Mouse (Mus musculus): ENCODE data around the gene Erf. TPM values are rescaled to one million over a fixed set of nuclear protein-coding genes. Genes with fewer than 3 reads are reported as not detected.

Gene Erf
- polyA plus RNA-seq, 1 experiment from 2014 or later: 21.0 TPM

- no peak overlapping the region for H3K9ac ChIP-seq
- no peaks in the 10 kb centered on the region for H3K9me3 ChIP-seq (replicated peaks)
- peaks cover 37% of the 10 kb centered on the region for H3K4me1 ChIP-seq
- H3K27me3 ChIP-seq: no peaks in the 10 kb centered on the region
- H3K27ac ChIP-seq (replicated peaks): 0 out of 2 replicates have a peak overlapping the region, but pooled peaks have one; percentile 68
- peak overlapping the region; percentile 94; the same call in 1 of the 2 replicates for H3K4me2 ChIP-seq (replicated peaks)
- peak overlapping the region; percentile 82 for H3K4me3 ChIP-seq (replicated peaks)
- no peak for ATAC-seq (ENCODE audit: insufficient number of reproducible peaks, low FRiP score, low TSS enrichment, low read depth)
- WGBS: 52% methylated on average over 12 of the region's 12 CpGs
- H3K36me3 ChIP-seq: 0 out of 2 replicates have a peak, but pooled peaks cover 6% of the 10 kb centered on the region
These were observed 32.7 kb downstream of the Erf start for GRCm38 (mm10) chr7:25217653-25218395.

DNA sequence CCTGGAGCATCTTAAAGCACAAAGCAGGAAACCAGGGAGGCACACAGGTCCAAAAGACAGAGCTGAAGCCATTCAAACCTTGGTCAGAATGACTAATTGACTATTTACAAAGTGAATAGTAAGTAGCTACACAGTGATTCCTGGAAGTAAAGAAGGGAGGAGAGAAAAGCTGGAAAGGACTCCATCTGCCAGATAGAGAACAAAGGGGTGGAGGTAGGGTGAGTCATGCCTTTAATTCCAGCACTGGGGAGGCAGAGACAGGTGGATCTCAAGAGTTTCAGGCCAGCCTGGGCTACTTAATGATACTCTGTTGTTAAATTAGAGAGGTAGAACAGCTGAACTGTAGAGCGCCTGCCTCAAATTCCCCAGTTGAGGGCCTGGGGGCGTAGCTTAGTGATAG lies 36.4 kb downstream of the Erf start:
- H3K9me3 ChIP-seq (replicated peaks): no peaks in the 10 kb centered on the region
- no peaks in the 10 kb centered on the region for H3K27me3 ChIP-seq
- peaks cover 22% of the 10 kb centered on the region; the same call in 1 of the 2 replicates for H3K36me3 ChIP-seq
- H3K4me1 ChIP-seq: peaks cover 13% of the 10 kb centered on the region
- no peak overlapping the region for H3K27ac ChIP-seq (replicated peaks)
- H3K4me2 ChIP-seq (replicated peaks): no peak overlapping the region
- ATAC-seq (ENCODE audit: insufficient number of reproducible peaks, low FRiP score, low TSS enrichment, low read depth): no peak
- WGBS: 85% methylated on average over 2 of the region's 2 CpGs
- no peak overlapping the region for H3K4me3 ChIP-seq (replicated peaks)
- H3K9ac ChIP-seq: no peak overlapping the region

GRCm38 (mm10) chr7:25213099-25213498 lies 37.5 kb downstream of the Erf start:
- peaks cover 4% of the 10 kb centered on the region; the same call in 1 of the 2 replicates for H3K4me1 ChIP-seq
- peaks cover 22% of the 10 kb centered on the region; the same call in 1 of the 2 replicates for H3K36me3 ChIP-seq
- no peak overlapping the region for H3K4me3 ChIP-seq (replicated peaks)
- H3K4me2 ChIP-seq (replicated peaks): no peak overlapping the region
- H3K9me3 ChIP-seq (replicated peaks): no peaks in the 10 kb centered on the region
- H3K27me3 ChIP-seq: no peaks in the 10 kb centered on the region
- H3K27ac ChIP-seq (replicated peaks): no peak overlapping the region
- no peak for ATAC-seq (ENCODE audit: insufficient number of reproducible peaks, low FRiP score, low TSS enrichment, low read depth)
- 68% methylated on average over 3 of the region's 3 CpGs for WGBS
- no peak overlapping the region for H3K9ac ChIP-seq

GRCm38 (mm10) chr7:25210482-25210881 lies 40.1 kb downstream of the Erf start:
- no peak for ATAC-seq (ENCODE audit: insufficient number of reproducible peaks, low FRiP score, low TSS enrichment, low read depth)
- no peaks in the 10 kb centered on the region for H3K4me1 ChIP-seq
- H3K36me3 ChIP-seq: peaks cover 21% of the 10 kb centered on the region; the same call in 1 of the 2 replicates
- WGBS: 85% methylated on average over 4 of the region's 4 CpGs
- no peak overlapping the region for H3K27ac ChIP-seq (replicated peaks)
- no peak overlapping the region for H3K4me3 ChIP-seq (replicated peaks)
- no peak overlapping the region for H3K9ac ChIP-seq
- no peak overlapping the region for H3K4me2 ChIP-seq (replicated peaks)
- no peaks in the 10 kb centered on the region for H3K27me3 ChIP-seq
- no peaks in the 10 kb centered on the region for H3K9me3 ChIP-seq (replicated peaks)

DNA sequence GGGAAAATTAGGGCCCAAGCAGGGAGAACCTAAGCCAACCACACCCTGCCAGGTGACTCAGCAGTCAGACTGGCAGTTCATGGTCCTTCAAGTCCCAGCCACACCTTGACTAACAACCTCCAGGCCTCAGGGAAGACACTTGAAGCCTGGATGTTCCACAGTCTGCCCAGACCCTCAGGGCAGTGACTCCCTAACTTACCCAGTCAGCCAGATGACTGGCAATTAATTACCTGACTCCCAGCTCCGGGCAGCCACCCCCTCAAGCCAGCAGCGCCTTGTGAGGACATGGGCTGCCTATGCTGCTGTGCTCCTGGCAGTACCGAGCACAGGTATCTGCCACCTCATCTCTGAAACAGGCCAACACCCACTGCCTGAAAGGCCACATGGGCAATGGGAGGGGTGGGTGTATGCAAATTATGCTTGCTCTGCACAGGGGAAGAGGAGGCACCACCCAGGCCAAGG lies 41.4 kb downstream of the Erf start:
- H3K27me3 ChIP-seq: no peaks in the 10 kb centered on the region
- ATAC-seq (ENCODE audit: insufficient number of reproducible peaks, low FRiP score, low TSS enrichment, low read depth): 0 out of 2 replicates have a peak, but pooled peaks have one; percentile 36
- peaks cover 27% of the 10 kb centered on the region for H3K36me3 ChIP-seq
- WGBS: 53% methylated on average over 3 of the region's 3 CpGs
- no peak overlapping the region for H3K4me3 ChIP-seq (replicated peaks)
- no peaks in the 10 kb centered on the region for H3K9me3 ChIP-seq (replicated peaks)
- H3K27ac ChIP-seq (replicated peaks): no peak overlapping the region
- no peak overlapping the region for H3K4me2 ChIP-seq (replicated peaks)
- no peak overlapping the region for H3K9ac ChIP-seq
- H3K4me1 ChIP-seq: no peaks in the 10 kb centered on the region

- no peak overlapping the region for H3K27ac ChIP-seq (replicated peaks)
- no peaks in the 10 kb centered on the region for H3K4me1 ChIP-seq
- peaks cover 47% of the 10 kb centered on the region for H3K36me3 ChIP-seq
- no peak overlapping the region for H3K4me2 ChIP-seq (replicated peaks)
- H3K27me3 ChIP-seq: no peaks in the 10 kb centered on the region
- no peaks in the 10 kb centered on the region for H3K9me3 ChIP-seq (replicated peaks)
- H3K4me3 ChIP-seq (replicated peaks): no peak overlapping the region
- WGBS: 86% methylated on average over 16 of the region's 16 CpGs
- H3K9ac ChIP-seq: no peak overlapping the region
- no peak for ATAC-seq (ENCODE audit: insufficient number of reproducible peaks, low FRiP score, low TSS enrichment, low read depth)
These were observed 44.3 kb downstream of the Erf start for GRCm38 (mm10) chr7:25206094-25206830.

DNA sequence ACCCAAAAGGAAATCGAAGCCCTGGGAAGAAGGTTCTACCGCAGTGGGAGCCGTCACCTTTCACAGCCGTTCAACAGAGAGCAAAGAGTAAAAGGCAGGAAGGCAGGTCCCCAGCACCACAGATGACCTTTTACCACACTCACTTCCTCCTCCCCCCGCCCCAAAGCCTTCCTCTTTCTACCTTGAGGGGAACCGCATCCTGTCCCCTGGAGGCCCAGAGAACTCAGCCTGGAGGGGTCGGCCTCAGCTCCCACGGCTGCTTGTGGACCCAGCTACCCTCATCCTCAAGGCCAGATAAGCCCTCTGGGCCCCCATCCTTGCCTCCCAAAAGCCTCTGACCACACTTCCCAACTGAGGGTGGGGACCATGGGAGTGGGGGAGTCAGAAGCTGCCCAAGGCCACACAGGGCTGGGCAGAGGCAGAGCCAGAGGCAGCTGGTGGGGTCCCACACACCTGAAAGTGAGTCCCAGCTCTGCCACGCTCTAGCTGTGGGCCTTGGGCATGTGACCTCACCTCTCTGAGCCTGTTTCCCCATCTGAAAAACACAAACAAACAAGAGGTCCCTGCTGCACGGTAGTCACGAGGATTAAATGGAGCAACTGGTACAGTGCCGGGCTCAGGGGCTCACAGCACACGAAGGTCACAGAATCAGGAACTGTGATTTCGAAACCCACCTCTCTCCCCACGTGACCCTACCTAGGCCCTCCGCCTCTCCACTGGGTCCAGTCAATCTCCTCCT lies 45.0 kb downstream of the Erf start:
- Histone ChIP-seq H3K9me3 (replicated peaks) (no peaks in the 10 kb centered on the region), H3K4me2 (replicated peaks) (no peak overlapping the region), H3K27me3 (no peaks in the 10 kb centered on the region), H3K4me3 (replicated peaks) (no peak overlapping the region), H3K36me3 (peaks cover 41% of the 10 kb centered on the region), H3K27ac (replicated peaks) (no peak overlapping the region), H3K9ac (no peak overlapping the region), H3K4me1 (no peaks in the 10 kb centered on the region)
- WGBS: 72% methylated on average over 16 of the region's 16 CpGs
- no peak for ATAC-seq (ENCODE audit: insufficient number of reproducible peaks, low FRiP score, low TSS enrichment, low read depth)

DNA sequence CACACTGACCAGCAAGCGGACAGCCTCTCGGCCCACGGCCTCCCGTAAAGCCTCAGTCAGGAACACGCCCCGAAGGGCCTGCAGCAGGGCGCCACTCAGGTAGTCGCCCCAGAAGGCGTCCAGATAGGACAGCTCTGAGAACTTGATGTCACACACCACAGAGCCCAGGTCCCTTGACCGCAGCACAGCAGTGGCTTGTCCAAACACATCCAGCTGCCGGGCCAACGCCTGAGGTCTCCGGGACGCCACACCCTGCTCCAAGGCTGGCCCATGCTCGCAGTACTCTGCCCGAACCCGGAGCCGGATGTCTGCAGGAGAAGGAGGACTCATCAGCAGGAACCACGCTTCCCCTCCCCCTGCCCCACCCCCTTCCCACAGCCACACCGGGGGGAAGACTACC lies 46.9 kb downstream of the Erf start:
- Histone ChIP-seq H3K9me3 (replicated peaks) (no peaks in the 10 kb centered on the region), H3K27ac (replicated peaks) (no peak overlapping the region), H3K4me1 (no peaks in the 10 kb centered on the region), H3K4me2 (replicated peaks) (no peak overlapping the region), H3K9ac (no peak overlapping the region), H3K27me3 (no peaks in the 10 kb centered on the region), H3K4me3 (replicated peaks) (no peak overlapping the region), H3K36me3 (peaks cover 31% of the 10 kb centered on the region)
- 79% methylated on average over 20 of the region's 20 CpGs for WGBS
- no peak for ATAC-seq (ENCODE audit: insufficient number of reproducible peaks, low FRiP score, low TSS enrichment, low read depth)

GRCm38 (mm10) chr7:25197384-25198018 lies 53.1 kb downstream of the Erf start:
- ATAC-seq (ENCODE audit: insufficient number of reproducible peaks, low FRiP score, low TSS enrichment, low read depth): peak; percentile 29; the same call in 1 of the 2 replicates
- H3K4me2 ChIP-seq (replicated peaks): no peak overlapping the region
- H3K36me3 ChIP-seq: 0 out of 2 replicates have a peak, but pooled peaks cover 5% of the 10 kb centered on the region
- no peaks in the 10 kb centered on the region for H3K27me3 ChIP-seq
- H3K4me1 ChIP-seq: peaks cover 6% of the 10 kb centered on the region; the same call in 1 of the 2 replicates
- H3K4me3 ChIP-seq (replicated peaks): no peak overlapping the region
- no peak overlapping the region for H3K9ac ChIP-seq
- H3K9me3 ChIP-seq (replicated peaks): no peaks in the 10 kb centered on the region
- no peak overlapping the region for H3K27ac ChIP-seq (replicated peaks)
- 60% methylated on average over 10 of the region's 10 CpGs for WGBS

DNA sequence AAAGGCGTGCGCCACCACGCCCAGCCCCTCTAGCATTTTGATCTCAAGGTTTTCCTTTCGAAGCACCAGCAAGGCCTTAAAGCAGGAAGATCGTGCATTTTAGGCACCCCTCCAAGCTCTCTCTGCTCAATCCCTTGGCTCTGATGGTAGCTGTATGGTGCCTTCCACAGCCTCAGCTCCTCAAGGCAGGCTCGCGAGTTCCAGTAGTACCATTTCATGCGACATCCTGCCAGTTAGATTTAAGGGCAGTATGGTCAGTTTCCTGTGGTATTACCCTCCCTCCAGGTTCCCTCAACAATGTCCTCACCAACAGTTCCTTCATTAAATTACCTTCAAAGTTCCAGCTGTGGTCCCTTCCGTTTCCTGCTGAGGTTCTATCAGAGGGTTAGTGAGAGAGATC lies 54.5 kb downstream of the Erf start:
- Histone ChIP-seq H3K9me3 (replicated peaks) (no peaks in the 10 kb centered on the region), H3K36me3 (no peaks in the 10 kb centered on the region), H3K27ac (replicated peaks) (no peak overlapping the region), H3K4me1 (peaks cover 6% of the 10 kb centered on the region; the same call in 1 of the 2 replicates), H3K4me2 (replicated peaks) (no peak overlapping the region), H3K27me3 (no peaks in the 10 kb centered on the region), H3K9ac (no peak overlapping the region), H3K4me3 (replicated peaks) (no peak overlapping the region)
- no peak for ATAC-seq (ENCODE audit: insufficient number of reproducible peaks, low FRiP score, low TSS enrichment, low read depth)
- WGBS: 85% methylated on average over 9 of the region's 9 CpGs

All from embryonic facial prominence, embryonic 15.5 days (tissue).